Mouse (Mus musculus): Measurements from ENCODE around the gene Pigu.

Pigu gene

GRCm38 (mm10) chr2:155356971-155357591 is at the start of gene Pigu:
TSS of gene Pigu (minus strand) at chr2:155357430.
- peak; percentile 73 for DNase-seq (ENCODE audit: low spot score)

DNA sequence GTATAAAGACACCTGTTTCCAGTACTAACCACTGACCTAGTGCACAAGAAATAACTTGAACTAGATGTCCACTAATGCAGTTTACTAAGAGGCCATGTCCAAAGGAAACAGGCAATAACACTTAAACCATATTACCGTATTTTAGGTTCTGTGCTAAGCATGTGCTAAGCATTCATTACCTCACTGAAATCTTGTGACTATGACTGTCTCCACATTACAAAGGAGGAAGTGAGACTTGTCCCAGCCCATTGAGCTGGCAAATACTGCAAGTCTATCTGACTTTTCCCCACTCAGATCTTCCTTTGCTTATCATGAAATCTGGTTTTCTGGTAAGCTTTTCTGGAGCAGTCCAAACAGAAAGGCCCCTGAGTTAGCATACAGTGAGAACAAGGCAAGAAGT is 47.4 kb upstream of the Pigu start:
- DNase-seq (ENCODE audit: low spot score), result no peak

DNA sequence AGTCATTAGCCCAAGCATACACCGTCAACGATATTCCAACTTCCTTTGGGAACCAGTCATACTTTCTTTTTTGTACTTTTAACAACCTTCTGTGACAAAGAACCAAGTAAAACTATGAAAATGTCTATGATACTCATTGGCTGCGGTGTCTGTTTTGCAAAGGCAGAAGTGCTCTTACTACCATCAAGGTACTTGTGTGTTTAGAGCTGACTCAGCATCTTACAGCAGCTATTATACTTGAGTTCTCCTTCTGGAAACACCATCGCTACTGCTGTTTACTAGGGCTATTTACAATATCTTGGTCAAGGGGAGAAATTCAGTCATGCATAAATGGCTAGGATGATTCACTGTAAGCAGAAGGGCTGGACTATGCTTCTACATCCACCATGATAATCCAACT is 44.7 kb upstream of the Pigu start:
- no peak for DNase-seq (ENCODE audit: low spot score)

GRCm38 (mm10) chr2:155400276-155400675 is 43.0 kb upstream of the Pigu start:
- no peak for DNase-seq (ENCODE audit: low spot score)

GRCm38 (mm10) chr2:155394586-155394985 is 37.4 kb upstream of the Pigu start:
- DNase-seq (ENCODE audit: low spot score), result no peak

DNA sequence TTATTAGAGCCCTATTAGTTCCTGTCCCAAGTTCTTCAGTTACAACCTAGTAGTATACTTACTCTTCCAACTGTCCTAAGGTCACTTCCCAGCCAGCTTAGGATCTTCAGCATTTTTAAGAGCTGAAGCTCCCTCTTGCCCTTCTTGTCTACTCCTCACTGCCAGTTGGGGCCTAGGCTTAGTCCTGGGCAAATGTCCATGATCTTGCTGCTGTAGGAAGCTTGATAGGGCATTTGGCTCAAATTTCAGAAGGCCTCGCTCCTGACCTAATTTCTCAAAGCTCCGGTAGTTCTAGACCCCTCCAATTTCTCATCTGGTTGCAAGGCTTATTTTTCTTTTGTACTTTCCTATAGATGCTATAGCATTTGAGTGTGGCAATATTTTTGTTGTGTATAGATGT is 31.3 kb upstream of the Pigu start:
- no peak for DNase-seq (ENCODE audit: low spot score)

GRCm38 (mm10) chr2:155387052-155387451 is 29.8 kb upstream of the Pigu start:
- DNase-seq (ENCODE audit: low spot score), result no peak

GRCm38 (mm10) chr2:155386534-155386899 is 29.3 kb upstream of the Pigu start:
- DNase-seq (ENCODE audit: low spot score), result no peak

- no peak for DNase-seq (ENCODE audit: low spot score)
Measured at GRCm38 (mm10) chr2:155385731-155386533, 28.7 kb upstream of the Pigu start.

GRCm38 (mm10) chr2:155385090-155385489 is 27.9 kb upstream of the Pigu start:
- peak; percentile 54 for DNase-seq (ENCODE audit: low spot score)

GRCm38 (mm10) chr2:155382791-155383438 is 25.7 kb upstream of the Pigu start:
- DNase-seq (ENCODE audit: low spot score), result no peak

DNA sequence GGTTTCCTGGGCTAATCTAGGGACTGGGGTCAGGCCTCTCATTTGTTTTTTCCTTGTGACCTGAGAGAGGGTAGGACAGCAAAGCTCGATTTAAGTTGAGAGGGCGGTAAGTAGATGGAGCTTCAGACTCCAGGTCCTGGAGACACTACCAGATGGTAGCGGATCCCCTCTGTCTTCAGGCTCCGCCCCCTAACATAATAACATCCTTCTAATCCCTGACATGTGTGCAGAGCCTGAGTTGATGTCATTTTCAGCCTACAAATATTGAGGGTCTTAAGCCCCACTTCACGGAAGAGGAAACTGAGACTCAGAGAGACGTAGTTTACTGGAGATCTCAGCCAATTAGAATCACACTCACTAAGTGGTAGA is 25.1 kb upstream of the Pigu start:
- DNase-seq (ENCODE audit: low spot score), result no peak

DNA sequence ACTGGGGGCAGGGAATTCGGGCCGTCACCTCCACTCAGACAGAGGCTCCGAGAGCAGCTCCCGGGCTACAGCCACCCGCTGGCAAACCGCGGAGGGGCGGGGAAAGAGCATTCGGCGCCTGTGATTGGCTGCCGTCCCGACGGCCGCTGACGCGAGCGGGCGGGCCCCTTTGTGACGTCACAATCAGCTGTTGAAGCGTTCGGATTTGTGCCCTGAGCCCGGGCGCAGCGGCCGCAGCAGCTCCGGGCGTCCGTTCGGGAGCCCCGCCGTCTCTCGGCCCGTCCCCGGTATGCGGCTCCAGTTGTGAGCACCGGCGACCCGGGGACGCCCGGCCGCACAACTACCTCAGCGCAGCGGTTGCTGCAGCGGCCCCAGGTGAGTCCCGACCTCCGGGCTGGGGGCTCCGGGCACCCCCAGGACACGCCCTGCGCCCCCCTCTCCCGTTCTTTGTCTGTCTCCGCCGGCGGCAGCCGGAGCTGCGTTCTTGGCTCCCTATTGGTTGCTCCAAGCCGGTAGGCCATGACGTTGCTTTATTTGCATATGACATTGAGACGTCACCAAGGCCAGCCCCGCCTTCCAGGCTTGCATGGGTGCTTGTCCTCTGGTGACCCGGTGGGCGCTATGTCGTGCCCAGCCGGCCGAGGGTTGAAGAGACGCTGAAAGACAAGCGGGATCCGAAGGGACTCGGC is 24.6 kb upstream of the Pigu start:
- DNase-seq (ENCODE audit: low spot score), result peak; percentile 92

- no peak for DNase-seq (ENCODE audit: low spot score)
Measured at GRCm38 (mm10) chr2:155381060-155381437, 23.8 kb upstream of the Pigu start.

GRCm38 (mm10) chr2:155380261-155381059 is 23.2 kb upstream of the Pigu start, which contains the start of gene Trp53inp2:
TSS of gene Trp53inp2 (plus strand) at chr2:155381059.
- no peak for DNase-seq (ENCODE audit: low spot score)

GRCm38 (mm10) chr2:155376191-155376590 is 19.0 kb upstream of the Pigu start:
- no peak for DNase-seq (ENCODE audit: low spot score)

GRCm38 (mm10) chr2:155374521-155374920 is 17.3 kb upstream of the Pigu start:
- no peak for DNase-seq (ENCODE audit: low spot score)

- no peak for DNase-seq (ENCODE audit: low spot score)
Measured at GRCm38 (mm10) chr2:155373886-155374285, 16.7 kb upstream of the Pigu start.

DNA sequence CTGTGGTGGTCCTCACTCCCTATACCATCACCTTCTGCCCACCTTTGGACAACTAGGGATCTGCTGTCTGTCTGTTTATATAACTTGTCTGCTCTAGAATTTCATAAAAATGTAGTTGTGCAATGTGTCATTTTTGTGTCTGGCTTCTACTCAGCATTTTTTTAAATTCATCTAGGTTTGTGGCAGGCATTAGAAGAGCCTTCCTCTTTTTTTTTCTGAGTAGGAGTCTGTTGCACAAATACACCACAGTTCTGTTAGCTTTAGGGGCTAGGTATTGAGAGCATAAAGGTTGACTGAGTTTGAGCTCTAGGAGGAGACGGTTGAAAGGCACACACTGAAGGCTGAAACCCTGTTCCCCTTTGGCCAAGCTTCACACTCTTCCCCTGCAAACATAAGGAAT is 16.1 kb upstream of the Pigu start:
- no peak for DNase-seq (ENCODE audit: low spot score)

- no peak for DNase-seq (ENCODE audit: low spot score)
Measured at GRCm38 (mm10) chr2:155372451-155372850, 15.2 kb upstream of the Pigu start.

GRCm38 (mm10) chr2:155369333-155369883 is 12.2 kb upstream of the Pigu start:
- DNase-seq (ENCODE audit: low spot score), result no peak
